Mouse (Mus musculus): ENCODE results near the gene Zfp984.
"Not testable (repeated sequence)": the region's sequence is repeated elsewhere in the genome, so short reads cannot be mapped to it uniquely, and the experiment has no call there.

The Zfp984 gene

DNA sequence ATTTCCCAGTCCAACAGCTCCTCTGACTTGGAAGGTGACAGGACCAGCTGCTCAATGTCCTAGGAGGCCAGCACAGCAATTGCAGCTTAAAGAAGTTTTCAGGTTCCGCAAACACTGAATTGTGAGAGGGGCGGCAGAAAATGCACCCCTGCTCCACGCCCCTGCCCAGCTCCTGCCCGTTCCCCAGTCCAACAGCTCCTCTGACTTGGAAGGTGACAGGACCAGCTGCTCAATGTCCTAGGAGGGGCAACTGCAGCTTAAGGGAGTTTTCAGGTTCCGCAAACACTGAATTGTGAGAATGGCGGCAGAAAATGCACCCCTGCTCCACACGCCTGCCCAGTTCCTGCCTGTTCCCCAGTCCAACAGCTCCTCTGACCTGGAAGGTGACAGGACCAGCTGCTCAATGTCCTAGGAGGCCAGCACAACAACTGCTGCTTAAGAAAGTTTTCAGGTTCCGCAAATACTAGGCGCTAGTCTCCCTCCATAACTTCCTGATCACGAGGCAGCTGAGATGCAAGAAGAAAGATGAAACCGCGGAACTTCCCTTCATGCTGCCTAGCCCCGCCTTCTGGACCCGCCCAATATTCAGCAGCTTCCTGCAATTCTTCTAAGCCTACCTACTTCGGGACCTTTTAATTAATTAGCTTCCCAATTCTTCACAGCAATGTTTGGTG, at the start of gene Zfp984:
Gene Zfp984 (minus strand): TSS at position 497 of the 674 bp plus-strand sequence.
- peak; percentile 53 for DNase-seq (ENCODE audit: low spot score)

DNA sequence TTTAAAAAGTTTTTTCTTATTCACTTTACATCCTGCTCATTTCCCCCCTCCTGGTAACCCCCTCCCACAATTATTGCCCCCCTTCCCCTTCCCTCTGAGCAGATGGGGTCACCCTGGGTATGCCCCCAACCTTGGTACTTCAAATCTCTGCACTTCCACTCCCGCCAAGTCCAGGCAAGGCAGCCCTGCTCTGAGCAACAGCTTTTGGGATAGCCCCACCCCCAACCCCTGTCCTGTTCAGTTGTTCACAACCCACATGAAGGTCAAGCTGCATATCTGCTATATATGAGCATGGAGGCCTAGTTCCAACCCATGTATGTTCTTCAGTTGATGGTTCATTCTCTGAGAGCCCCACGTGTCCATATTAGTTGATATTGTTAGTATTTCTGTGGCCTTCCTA, 41.2 kb upstream of the Zfp984 start:
- no peak for DNase-seq (ENCODE audit: low spot score)

DNA sequence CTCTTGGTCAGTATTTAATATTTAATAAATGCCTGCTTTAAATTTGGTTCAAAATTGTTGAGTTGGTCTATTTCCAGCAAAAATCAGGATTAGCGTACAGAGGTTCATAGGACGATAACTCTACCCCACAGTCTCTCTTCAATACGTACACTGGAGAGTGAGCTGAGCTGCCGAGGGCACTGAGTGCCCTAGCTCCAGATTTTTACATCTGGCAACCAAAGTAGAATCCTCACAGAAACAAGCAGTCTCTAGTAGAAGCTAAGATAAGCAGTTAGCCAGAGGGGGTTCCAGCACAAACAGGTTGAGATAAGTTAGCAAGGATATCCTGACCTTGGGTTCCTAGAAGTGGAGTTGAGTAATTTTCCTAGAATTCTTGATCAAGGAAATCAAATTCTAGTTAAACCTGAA, 39.0 kb upstream of the Zfp984 start:
- no peak for DNase-seq (ENCODE audit: low spot score)

DNA sequence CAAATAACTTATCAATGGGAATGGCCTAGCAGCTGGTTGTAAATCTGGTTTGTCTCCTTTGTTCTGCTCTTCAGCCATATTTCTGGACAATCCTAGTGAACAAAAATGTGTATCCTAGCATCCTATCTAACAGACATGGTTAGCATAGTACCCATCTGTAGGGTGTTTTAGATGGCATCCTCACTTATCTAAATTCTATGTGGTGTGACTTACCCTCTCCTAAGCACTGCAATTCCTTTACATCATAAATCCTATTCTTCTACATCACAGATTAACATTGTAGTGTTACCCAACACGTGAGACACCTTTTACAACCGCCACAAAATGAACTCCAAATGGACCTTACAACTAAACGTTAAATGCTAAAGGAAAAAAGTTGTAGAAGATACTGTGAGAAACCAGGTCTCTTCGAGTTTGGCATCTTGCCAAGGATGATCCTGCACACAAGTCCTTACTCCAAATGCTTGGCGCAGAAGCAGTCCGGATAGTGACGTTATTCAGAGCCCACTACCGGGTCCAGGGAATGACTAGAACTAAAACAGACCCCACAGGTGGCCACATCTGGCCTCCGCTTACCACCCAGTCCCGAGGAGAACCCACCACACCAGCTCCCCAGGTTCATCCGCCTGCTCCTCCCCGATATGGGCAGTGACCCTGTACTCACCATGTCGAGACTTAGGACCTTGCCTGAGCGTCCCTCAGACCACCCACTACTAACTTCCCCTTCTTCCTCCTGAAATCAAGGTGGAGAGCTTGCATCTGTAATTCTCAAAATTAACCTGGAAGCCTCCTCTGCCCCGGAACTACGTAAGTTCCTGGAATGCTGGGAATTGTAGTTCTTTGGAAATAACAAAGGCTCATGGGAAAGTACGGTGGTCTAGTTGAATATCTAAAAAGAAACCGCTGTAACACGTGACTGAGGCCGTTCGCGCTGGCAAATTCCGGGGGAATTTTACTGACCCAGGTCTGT, 38.3 kb upstream of the Zfp984 start, which contains the start of gene Zfp933:
Gene Zfp933 (minus strand): TSS at position 753 of the 970 bp plus-strand sequence.
- DNase-seq (ENCODE audit: low spot score): peak; percentile 93

DNA sequence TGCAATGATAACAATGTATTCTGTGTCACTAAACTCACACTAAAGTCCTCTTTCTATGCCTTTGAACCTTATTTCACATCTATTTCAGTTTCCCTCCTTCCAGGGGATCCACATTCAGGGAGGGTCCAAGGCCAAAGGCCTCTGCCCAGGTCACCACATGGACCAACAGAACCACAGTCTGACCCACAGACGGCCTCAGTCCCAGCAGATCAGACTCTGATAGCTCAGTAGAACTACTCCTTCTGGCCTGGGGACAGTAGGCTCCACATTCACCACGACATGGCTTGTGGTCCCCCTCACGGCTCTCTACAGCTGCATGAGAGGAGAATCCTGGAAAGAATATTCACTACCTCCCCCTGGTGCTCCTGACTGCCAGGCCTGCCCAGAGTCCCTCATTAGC, 33.3 kb upstream of the Zfp984 start:
- no peak for DNase-seq (ENCODE audit: low spot score)

DNA sequence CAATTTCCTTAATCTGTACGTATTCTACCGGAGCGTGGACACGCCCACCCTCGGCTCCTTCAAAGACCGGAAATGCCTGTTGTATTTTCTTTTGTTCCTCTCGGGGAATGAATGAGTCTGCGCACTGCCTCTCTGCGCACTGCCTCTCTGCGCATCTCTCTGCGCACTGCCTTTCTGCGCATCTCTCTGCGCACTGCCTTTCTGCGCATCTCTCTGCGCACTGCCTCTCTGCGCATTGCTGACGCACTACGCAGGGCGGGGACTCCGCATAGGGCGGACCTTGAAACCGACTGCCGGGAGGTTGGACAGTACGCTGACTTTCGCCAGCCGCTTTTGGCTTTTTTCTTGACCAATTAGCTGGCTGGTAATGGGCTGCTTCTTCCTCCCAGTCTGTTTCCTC, 29.7 kb upstream of the Zfp984 start:
- not testable (repeated sequence) for DNase-seq (ENCODE audit: low spot score)

DNA sequence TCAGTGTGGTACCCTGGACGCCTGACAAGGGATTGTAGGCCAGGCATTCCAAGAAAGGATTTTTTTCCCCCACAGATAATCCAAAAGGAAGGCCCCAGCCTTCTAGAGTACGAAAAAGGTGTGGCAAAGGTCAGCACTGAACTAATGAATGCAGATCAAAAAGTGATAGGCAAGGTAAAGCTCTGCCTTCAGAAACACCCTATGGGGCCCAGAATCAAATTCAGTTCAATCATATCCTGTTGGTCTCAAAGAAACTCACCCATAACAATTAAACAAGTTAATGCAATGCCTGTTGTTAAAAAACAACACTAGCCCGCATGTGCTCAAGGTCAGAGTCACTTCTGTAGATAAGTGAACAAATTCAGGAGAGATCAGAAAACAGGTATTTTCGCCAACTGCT, 14.8 kb upstream of the Zfp984 start:
- DNase-seq (ENCODE audit: low spot score): no peak

DNA sequence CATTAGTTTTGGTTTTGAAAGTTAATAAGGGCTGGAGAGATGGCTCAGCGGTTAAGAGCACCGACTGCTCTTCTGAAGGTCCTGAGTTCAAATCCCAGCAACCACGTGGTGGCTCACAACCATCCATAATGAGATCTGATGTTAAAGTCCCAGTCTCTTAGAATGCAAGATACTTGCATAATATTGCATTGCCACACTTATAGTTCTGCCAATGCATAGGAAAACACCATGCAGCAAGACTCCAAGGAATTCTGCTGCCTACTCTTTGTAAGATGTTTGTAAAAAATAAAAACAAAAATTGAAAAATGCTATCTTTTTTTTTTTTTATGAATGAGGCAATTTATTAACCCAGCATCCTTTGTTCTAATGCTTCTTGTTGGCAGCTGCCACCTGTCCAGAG, 11.8 kb upstream of the Zfp984 start:
- not testable (repeated sequence) for DNase-seq (ENCODE audit: low spot score)

DNA sequence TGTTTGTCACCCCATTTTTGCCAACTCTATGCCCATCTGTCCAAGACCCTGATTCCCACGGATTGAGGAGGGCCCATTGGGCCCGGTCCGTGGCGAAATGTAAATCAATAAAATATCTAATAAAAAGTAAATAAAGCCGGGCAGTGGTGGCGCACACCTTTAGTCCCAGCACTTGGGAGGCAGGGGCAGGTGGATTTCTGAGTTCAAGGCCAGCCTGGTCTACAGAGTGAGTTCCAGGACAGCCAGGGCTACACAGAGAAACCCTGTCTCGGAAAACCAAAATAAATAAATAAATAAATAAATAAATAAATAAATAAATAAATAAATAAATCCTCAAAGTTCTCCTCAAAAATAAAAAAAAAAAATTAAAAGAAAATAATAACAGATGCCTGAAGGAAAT, 10.1 kb upstream of the Zfp984 start:
- DNase-seq (ENCODE audit: low spot score): not testable (repeated sequence)

DNA sequence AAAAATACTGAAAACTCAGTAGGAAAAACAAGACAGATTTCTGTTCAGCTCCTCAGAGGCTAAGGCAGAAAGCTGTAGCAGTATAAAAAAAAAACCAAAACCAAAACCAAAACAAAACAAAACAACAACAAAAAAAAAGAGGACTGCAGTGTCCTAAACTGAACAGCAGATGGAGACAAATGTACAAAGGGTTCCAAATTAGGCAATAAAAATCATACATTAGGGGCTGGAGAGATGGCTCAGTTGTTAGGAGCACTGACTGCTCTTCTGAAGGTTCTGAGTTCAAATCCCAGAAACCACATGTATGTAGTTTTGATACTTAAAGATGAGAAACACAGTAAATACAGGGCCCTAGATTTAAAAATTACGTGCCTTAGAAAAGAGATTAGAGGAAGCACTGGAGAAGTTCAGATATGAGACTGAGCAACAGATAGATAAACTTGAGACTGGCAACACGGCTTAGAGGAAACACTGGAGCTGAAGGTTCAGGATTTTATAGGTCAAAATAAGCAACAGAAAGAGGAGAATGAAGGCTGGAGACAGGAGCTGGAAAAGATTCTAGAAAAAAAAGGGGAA, 5.1 kb upstream of the Zfp984 start:
- DNase-seq (ENCODE audit: low spot score): peak; percentile 61

DNA sequence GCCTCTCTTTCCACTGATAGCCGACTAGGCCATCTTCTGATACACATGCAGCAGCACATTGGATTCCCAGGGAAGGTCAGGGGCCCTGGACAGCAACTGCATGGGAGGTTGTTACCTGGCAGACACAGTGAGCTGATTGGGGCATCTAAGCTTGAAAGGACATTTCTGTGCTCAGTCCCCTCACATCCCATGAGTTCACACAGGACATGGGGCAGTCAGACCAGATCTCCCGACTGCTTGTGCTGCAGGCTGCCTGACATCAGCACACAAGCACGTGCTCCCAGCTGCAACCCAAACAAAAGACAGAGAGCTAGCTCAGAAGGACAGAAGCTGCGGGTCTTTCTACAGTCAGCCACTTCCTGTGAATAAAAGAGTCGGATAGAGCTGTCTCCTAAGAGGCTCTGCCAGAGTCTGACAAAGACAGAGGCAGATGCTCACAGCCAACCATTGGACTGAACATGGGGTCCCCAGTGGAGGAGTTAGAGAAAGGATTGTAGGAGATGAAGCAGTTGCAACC, 3.7 kb upstream of the Zfp984 start:
- DNase-seq (ENCODE audit: low spot score): no peak

DNA sequence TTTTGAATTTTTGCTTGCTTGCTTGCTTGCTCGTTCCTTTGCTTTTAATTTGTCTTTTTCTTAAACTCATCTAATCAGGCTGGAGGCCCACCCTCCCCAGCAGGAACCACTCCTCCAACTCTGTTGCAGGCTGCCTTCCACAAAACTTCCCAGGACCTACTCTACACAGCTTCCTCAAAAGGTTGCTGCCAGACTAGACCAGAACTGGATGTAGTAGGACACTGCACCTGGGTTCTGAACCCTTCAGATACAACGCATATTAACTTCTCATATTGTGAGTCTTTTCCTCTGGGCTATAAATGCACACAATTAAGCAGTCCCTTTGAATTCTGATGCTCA, 347 bp upstream of the Zfp984 start:
- DNase-seq (ENCODE audit: low spot score): not testable (repeated sequence)

DNA sequence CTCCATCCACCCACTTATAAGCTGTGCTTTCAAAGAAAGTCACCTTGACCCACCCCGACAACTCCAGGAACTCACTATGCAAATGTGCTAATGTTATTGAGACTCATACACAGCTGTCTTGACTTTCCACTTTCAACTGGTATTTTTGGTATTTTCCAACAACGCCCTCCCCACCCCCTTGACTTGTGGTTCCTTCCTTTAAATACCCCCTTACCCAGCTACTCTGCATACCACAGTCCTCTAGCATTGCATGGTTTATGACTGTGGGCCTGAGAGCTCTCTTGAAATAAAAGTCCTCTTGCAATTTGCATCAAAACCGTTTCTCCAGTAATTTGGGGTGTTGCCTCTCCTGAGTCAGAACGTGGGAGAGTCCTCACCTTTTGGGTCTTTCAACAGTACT, 1.1 kb downstream of the Zfp984 start:
- not testable (repeated sequence) for DNase-seq (ENCODE audit: low spot score)

DNA sequence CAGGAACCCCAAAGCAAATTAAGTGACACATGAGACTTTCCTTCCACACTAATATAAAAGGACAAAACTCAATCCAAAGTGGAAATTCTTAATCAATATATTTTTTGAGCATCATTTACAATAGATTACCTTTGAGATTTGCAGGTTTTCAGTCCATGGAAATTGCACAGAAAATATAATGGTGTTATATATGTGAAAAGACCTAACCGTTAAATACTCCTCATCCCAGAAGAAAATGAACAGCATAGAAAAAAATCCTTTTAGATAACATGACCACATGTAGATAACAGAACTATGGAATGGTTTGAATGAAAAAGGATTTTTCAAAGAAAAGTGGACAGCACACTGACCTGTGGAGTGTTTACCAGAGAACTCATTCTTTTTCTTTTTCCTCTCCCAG, 14.3 kb downstream of the Zfp984 start:
- DNase-seq (ENCODE audit: low spot score): not testable (repeated sequence)

DNA sequence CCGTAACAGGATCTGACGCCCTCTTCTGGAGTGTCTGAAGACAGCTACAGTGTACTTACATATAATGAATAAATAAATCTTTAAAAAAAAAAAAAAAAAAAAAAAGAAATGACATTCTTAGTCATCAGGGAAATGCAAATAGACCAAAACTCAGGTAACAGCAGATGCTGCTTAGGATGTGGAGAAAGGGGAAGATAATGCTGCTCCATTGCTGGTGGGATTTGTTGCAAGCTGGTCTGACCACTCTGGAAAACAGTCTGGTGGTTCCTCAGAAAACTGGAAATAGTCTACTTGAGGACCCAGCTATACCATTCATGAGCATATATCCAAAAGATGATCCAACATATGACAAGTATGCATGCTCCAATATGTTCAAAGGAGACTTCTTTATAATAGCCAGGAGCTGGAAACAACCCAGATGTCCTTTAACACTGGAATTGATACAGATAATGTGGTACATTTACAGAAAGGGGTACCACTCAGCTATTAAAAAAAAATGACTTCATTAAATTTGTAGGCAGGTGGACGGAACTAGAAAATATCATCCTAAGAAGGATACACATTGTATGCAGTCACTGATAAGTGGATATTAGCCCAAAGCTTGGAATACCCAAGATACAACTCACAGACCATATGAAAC, 15.4 kb downstream of the Zfp984 start:
- DNase-seq (ENCODE audit: low spot score): not testable (repeated sequence)

DNA sequence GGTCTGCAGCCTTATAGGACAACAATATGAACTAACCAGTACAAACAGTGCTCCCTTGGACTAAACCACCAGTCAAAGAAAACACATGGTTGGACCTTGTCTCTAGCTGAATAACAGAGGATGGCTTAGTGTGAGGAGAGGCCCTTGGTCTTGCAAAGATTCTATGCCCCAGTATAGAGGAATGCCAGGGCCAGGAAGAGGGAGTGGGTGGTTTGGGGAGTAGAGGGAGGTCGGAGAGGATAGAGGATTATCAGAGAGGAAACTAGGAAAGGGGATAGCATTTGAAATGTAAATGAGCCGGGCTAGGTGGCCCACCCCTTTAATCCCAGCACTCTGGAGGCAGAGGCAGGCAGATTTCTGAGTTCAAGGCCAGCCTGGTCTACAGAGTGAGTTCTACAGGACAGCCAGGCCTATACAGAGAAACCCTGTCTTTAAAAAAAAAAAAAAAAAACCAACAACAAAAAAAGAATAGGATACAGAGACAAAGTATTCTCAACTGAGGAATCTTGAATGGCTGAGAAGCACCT, 16.1 kb downstream of the Zfp984 start:
- not testable (repeated sequence) for DNase-seq (ENCODE audit: low spot score)

DNA sequence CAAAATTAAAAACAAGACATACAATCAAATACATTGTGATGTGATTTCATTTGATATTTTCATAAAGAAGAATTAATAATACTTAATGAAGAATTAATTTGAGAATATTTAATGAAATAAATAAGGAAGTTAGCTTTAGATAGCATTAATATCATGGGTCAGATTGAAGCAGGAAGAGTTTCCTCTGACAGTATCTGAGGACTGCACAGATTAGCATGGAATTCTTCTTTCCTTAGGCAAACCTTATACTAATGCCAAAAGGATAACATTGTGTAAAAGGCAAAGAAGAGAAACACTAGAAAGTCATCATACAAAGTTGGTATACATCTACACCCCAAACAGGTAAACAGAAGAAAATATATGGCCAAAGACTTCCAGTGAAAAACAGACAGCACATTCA, 17.9 kb downstream of the Zfp984 start:
- not testable (repeated sequence) for DNase-seq (ENCODE audit: low spot score)

DNA sequence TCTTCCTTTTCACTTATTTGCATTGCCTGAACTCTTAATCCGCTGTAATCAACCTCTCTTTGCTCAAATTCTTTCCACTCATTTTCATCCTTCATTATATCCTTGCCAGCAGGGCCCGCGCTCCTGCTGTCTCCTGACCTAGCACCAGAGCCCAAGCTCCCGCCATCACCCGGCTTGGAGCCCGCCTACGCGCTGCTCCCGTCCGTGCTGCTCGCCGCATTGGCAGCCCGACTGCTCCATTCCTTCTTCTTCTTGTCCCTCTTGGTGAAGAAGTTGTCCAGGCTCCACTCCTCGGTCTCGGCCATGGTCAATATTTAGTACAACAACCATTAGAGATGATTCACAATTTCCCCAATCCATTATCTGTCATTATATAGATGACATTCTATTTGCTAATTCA, 63.3 kb downstream of the Zfp984 start:
- DNase-seq (ENCODE audit: low spot score): not testable (repeated sequence)

DNA sequence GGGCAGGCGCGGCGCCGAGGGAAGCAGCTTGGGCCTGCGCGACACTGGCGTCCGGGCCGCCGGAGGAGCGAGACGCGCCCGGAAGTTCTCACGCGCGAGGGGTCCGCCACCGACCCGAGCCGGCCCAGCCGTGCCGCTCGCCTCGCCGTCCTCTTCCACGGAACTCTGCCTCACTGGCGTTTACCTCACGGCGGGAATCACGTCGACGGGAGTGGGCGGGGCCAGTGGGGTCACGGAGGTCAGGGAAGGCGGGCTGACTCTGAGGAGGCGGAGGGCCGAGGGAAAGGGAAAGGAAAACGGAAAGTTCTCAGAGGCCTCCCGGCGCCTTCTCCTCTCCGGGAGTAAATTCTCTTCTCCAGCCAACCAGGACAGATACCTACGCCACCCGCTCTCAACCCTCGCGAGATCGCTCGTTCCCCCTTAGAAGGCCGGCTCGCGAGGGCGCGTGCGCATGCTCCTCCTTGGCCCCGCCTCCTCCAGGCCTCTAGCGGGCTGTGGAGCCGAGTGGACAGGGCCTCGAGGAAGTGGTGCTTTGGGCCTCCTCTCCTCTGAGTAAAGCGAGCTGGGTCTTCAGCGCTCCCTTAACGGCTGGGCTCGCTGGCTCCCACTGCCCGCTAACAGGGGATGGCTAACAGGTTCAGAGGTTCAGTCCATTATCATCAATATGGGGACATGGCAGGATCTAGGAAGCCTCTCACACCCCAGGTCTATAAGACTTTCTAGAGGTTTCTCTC, 70.8 kb downstream of the Zfp984 start:
- not testable (repeated sequence) for DNase-seq (ENCODE audit: low spot score)

Data from MN1 (cell line).